Mouse (Mus musculus): ENCODE results near the gene Fbxo44.

Fbxo44 gene

DNA sequence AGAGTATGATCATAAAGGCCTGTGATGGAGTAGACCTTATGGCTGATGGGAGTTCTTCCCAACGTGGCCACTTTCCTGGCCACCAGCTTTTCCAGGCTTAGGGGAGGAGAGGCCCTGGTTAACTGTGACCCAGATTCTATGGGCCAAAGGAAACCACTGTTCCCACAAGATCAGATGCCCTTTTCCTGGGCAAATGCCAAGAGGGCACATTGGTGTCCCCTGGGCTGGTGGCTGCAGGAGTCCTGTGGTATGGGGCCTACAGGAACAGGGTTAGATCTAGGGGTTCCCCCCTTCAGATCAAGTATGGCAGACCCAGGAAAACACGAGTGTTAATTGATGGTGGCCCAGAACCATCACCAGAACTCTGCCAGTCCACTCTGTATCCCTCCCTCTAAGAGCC is 12.6 kb downstream of the Fbxo44 start:
- TF ChIP-seq NANOG (IDR thresholded peaks at IDR 0.05; ENCODE audit: borderline replicate concordance, low read length) (no peak), CTCF (conservative IDR thresholded peaks at IDR 0.05; ENCODE audit: low read length) (no peak), POU5F1 (IDR thresholded peaks at IDR 0.05; ENCODE audit: borderline replicate concordance, low read length) (no peak)
- H3K27me3 ChIP-seq (ENCODE audit: insufficient read depth, low read length), result no peaks in the 10 kb centered on the region
- no peaks in the 10 kb centered on the region for H3K9me3 ChIP-seq (ENCODE audit: low read length)
- H3K4me3 ChIP-seq (replicated peaks; ENCODE audit: low read length), result no peak overlapping the region
- H3K36me3 ChIP-seq (ENCODE audit: insufficient read depth, low read length), result peaks cover 74% of the 10 kb centered on the region
- H3K4me1 ChIP-seq (replicated peaks; ENCODE audit: low read depth, low read length), result peaks cover 70% of the 10 kb centered on the region

DNA sequence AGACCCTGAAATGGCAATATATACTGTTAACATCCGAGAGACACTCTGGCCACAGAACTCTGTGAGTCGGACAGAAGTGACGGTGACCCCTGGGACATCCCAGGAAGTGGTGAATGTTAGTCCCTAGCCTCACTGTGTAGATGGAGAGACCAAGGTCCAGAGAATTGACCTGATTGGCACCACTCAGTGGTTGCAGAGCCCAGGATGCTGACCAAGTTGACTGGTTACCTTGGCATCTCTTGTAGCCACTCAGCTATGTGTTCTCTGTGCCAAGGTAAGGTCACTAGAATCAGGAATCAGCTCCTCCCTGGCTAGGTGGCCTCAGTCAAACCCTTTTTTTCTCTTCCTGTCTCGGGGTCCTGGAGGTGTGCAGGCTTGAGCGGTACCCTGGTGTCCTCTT is 16.6 kb downstream of the Fbxo44 start:
- no peak overlapping the region for H3K4me3 ChIP-seq (replicated peaks; ENCODE audit: low read length)
- no peak for TF ChIP-seq NANOG (IDR thresholded peaks at IDR 0.05; ENCODE audit: borderline replicate concordance, low read length)
- no peak for TF ChIP-seq CTCF (conservative IDR thresholded peaks at IDR 0.05; ENCODE audit: low read length)
- no peak for TF ChIP-seq POU5F1 (IDR thresholded peaks at IDR 0.05; ENCODE audit: borderline replicate concordance, low read length)
- no peaks in the 10 kb centered on the region for H3K9me3 ChIP-seq (ENCODE audit: low read length)
- H3K27me3 ChIP-seq (ENCODE audit: insufficient read depth, low read length), result peaks cover 8% of the 10 kb centered on the region
- peaks cover 62% of the 10 kb centered on the region for H3K36me3 ChIP-seq (ENCODE audit: insufficient read depth, low read length)
- H3K4me1 ChIP-seq (replicated peaks; ENCODE audit: low read depth, low read length), result peaks cover 55% of the 10 kb centered on the region

DNA sequence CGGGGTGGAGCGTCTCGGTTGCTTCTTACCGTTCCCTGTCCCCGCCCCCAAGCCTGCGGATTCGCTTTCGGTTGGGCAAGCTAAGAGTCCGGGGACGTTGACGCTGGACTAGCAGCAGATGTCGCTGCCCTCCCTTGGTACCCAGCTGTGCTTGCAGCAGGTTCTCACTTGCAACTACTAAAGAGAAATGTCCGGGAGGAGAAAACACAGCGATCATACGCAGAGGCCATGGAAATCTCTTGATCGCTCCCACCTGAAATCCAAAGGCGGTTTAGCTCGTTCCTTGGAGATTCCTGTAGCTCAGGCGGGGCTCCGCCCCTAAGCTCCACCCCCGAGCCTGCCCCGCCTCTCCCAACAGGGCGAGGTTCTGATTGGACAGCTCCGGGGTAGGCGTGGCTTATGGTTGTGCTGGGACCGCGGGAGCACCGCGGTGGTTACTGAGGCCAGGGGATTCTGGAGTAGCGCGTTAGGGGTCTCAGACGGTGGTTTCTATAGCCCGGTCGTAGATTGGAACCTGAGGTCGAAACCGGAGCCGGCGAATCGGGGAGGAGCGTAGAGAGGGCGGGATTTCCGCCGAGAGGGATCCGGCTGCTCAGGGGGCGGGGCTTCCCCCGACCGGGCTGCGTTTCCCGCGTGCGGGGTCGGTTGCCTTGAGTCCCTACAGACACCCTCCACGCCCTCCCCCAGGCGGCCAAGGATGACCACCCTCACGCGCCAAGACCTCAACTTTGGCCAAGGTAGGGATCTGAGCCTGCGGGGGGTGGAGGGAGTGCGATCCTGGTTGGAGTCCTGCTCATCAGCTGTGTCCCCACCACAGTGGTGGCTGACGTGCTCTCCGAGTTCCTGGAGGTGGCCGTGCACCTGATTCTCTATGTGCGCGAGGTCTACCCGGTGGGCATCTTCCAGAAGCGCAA is 19.9 kb downstream of the Fbxo44 start:
- Histone ChIP-seq H3K27me3 (ENCODE audit: insufficient read depth, low read length) (peaks cover 25% of the 10 kb centered on the region), H3K9me3 (ENCODE audit: low read length) (no peaks in the 10 kb centered on the region), H3K4me1 (replicated peaks; ENCODE audit: low read depth, low read length) (peaks cover 36% of the 10 kb centered on the region), H3K4me3 (replicated peaks; ENCODE audit: low read length) (peak overlapping the region; percentile 95), H3K36me3 (ENCODE audit: insufficient read depth, low read length) (peaks cover 28% of the 10 kb centered on the region)
- TF ChIP-seq NANOG (IDR thresholded peaks at IDR 0.05; ENCODE audit: borderline replicate concordance, low read length) (no peak), POU5F1 (IDR thresholded peaks at IDR 0.05; ENCODE audit: borderline replicate concordance, low read length) (no peak), CTCF (conservative IDR thresholded peaks at IDR 0.05; ENCODE audit: low read length) (no peak; the same call in 1 of the 2 replicates)

DNA sequence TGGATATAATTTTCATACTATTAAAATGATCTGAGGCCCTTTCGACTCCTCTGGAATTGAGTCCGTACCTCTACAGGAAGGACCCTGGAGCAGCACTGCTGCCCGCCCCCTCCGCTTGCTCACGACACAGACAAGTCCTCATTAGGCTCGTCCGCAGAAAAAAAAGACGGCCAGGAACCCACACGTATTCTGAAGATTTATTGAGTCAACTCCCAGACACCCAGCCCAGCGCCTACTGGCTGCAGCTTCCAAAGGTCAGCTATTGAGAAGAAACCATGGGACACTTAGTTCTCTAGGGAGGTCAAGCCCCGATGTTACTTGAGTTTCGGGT is 20.6 kb downstream of the Fbxo44 start:
- peaks cover 26% of the 10 kb centered on the region for H3K27me3 ChIP-seq (ENCODE audit: insufficient read depth, low read length)
- TF ChIP-seq CTCF (conservative IDR thresholded peaks at IDR 0.05; ENCODE audit: low read length) (no peak), NANOG (IDR thresholded peaks at IDR 0.05; ENCODE audit: borderline replicate concordance, low read length) (no peak), POU5F1 (IDR thresholded peaks at IDR 0.05; ENCODE audit: borderline replicate concordance, low read length) (no peak)
- peaks cover 22% of the 10 kb centered on the region for H3K36me3 ChIP-seq (ENCODE audit: insufficient read depth, low read length)
- H3K4me1 ChIP-seq (replicated peaks; ENCODE audit: low read depth, low read length), result peaks cover 34% of the 10 kb centered on the region
- H3K4me3 ChIP-seq (replicated peaks; ENCODE audit: low read length), result peak overlapping the region; percentile 95
- no peaks in the 10 kb centered on the region for H3K9me3 ChIP-seq (ENCODE audit: low read length)

DNA sequence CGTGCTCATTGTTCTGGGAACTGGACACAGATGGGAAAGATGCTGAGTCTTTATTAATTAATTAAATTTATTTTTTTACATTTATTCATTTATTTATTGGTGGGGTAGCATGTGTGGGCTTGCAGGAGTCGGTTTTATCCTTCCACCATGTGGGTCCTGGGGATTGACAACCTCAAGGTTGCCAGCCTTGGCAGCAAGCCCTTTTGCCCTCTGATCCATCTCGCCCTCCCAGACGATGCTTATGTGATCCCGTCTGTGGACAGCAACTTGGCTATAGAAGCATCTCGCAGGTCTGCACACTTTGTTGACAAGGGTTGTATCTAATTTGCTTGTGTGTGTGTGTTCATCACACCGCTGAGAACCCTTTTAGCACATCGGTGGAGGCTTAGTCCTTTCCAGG is 22.8 kb downstream of the Fbxo44 start:
- Histone ChIP-seq H3K4me1 (replicated peaks; ENCODE audit: low read depth, low read length) (peaks cover 15% of the 10 kb centered on the region; the same call in 1 of the 2 replicates), H3K9me3 (ENCODE audit: low read length) (no peaks in the 10 kb centered on the region), H3K4me3 (replicated peaks; ENCODE audit: low read length) (no peak overlapping the region), H3K27me3 (ENCODE audit: insufficient read depth, low read length) (peaks cover 43% of the 10 kb centered on the region), H3K36me3 (ENCODE audit: insufficient read depth, low read length) (no peaks in the 10 kb centered on the region)
- TF ChIP-seq POU5F1 (IDR thresholded peaks at IDR 0.05; ENCODE audit: borderline replicate concordance, low read length) (no peak), NANOG (IDR thresholded peaks at IDR 0.05; ENCODE audit: borderline replicate concordance, low read length) (no peak)

DNA sequence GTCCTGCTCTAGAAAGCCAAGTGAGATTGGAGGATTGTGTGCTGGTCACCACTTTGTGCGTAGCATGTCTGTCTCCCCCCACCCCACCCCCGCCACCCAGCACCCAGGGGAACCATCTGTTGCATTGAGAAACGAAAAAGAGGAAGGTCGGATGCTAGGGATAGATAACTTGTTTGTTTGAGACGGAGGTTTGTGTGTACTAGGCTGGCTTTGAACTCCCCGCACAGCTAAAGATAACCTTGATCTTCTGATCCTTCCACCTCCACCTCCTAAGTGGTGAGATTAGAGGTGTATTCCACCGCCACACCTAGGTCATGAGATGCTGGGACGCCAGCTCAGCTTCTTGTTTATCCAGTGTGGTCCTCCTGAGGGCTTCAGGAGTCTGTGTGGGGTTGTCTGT is 25.3 kb downstream of the Fbxo44 start:
- TF ChIP-seq CTCF (conservative IDR thresholded peaks at IDR 0.05; ENCODE audit: low read length) (no peak), POU5F1 (IDR thresholded peaks at IDR 0.05; ENCODE audit: borderline replicate concordance, low read length) (no peak), NANOG (IDR thresholded peaks at IDR 0.05; ENCODE audit: borderline replicate concordance, low read length) (no peak)
- Histone ChIP-seq H3K9me3 (ENCODE audit: low read length) (no peaks in the 10 kb centered on the region), H3K4me1 (replicated peaks; ENCODE audit: low read depth, low read length) (peaks cover 24% of the 10 kb centered on the region), H3K27me3 (ENCODE audit: insufficient read depth, low read length) (peaks cover 66% of the 10 kb centered on the region), H3K36me3 (ENCODE audit: insufficient read depth, low read length) (no peaks in the 10 kb centered on the region), H3K4me3 (replicated peaks; ENCODE audit: low read length) (no peak overlapping the region)

DNA sequence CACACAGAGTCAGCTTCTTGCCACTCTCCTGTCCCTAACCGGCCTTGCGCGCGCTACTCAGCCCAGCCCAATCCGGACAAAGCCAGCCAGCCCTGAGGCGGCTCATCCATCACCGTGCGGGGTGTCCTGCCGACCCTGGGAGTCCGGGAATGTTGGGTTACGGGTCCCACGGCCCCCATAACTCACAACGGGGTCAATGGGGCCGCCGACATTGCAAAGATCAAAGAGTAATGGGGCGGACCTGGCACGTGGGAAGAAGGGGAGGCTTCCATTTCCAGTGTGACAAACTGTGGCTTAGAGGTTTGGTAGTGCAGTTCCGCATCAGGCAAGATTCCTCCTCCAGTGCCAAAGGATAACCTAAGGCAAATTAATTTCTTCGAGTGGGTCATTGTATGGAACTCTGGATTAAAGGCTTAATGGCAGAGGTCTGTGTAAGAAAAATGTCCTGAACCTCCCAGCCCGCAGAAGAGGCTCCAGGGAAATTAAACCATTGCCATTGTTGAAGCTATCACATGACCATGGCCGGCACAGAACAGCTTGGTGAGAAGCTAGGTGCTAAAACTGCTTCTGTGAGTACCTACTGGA is 28.7 kb downstream of the Fbxo44 start:
- peak overlapping the region; percentile 83 for H3K4me3 ChIP-seq (replicated peaks; ENCODE audit: low read length)
- no peaks in the 10 kb centered on the region for H3K36me3 ChIP-seq (ENCODE audit: insufficient read depth, low read length)
- H3K9me3 ChIP-seq (ENCODE audit: low read length), result no peaks in the 10 kb centered on the region
- peaks cover 18% of the 10 kb centered on the region for H3K4me1 ChIP-seq (replicated peaks; ENCODE audit: low read depth, low read length)
- H3K27me3 ChIP-seq (ENCODE audit: insufficient read depth, low read length), result peaks cover 69% of the 10 kb centered on the region
- TF ChIP-seq CTCF (conservative IDR thresholded peaks at IDR 0.05; ENCODE audit: low read length) (no peak), NANOG (IDR thresholded peaks at IDR 0.05; ENCODE audit: borderline replicate concordance, low read length) (no peak), POU5F1 (IDR thresholded peaks at IDR 0.05; ENCODE audit: borderline replicate concordance, low read length) (no peak)

DNA sequence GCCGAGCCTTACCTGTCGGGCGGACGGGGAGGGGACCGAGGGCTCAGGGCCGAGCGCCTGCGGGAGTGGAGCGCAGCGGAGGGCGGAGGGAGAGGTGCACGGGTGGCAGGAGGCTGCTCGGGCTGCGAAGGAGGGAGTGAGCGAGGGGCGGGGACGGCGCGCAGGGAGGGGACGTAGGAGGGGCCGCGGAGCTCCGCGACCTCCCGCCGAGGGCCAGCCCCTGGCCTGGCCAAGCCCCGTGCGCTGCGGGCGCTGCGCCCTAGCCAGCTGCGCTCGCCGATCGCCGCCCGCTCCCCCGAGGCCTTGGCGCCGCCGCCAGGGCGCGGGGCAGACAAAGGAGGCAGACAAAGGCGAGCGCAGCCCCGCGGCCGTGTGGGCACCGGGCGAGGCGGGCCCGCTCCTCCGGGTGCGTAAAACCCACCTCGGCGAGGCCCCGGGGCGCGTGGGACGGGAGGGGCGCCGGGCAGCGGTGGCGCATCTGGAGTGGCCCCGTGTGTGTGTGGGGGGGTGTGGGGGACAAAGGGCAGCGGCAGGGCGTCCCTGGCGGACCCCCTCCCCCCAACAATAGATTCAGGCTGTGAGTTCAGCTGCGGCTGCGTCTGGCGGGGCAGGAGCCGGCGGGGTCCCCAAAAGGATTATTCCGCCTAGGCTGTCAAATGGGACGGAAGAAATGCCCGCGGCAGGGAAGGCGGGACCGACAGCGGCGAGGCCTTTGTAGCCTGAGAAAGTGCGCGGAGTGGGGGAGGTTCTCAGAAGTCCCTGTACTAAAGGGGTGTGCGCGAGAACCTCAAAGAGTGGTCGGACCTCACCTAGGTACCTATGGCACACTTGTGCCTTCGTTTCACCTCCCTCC is 29.5 kb downstream of the Fbxo44 start, which contains the start of gene Draxin:
Gene Draxin (minus strand): TSS at position 138 of the 853 bp plus-strand sequence.
- H3K4me1 ChIP-seq (replicated peaks; ENCODE audit: low read depth, low read length), result peaks cover 18% of the 10 kb centered on the region
- peak within 1 kb of the TSS; percentile 83 for H3K4me3 ChIP-seq (replicated peaks; ENCODE audit: low read length)
- TF ChIP-seq POU5F1 (IDR thresholded peaks at IDR 0.05; ENCODE audit: borderline replicate concordance, low read length) (no peak), CTCF (conservative IDR thresholded peaks at IDR 0.05; ENCODE audit: low read length) (no peak), NANOG (IDR thresholded peaks at IDR 0.05; ENCODE audit: borderline replicate concordance, low read length) (no peak)

More for the DNA sequence above, 29.5 kb downstream of the Fbxo44 start, which contains the start of gene Draxin:
- Histone ChIP-seq H3K9me3 (ENCODE audit: low read length) (no peaks in the 10 kb centered on the region), H3K36me3 (ENCODE audit: insufficient read depth, low read length) (no peaks in the 10 kb centered on the region), H3K27me3 (ENCODE audit: insufficient read depth, low read length) (peaks cover 72% of the 10 kb centered on the region)
